Mouse (Mus musculus) bone marrow macrophage, adult 2 months (primary cell): ENCODE measurements around the gene Dupd1. TPM values are rescaled to one million over a fixed set of nuclear protein-coding genes. Genes with fewer than 3 reads are reported as not detected.

Experiments used
- H3K27ac ChIP-seq: 2 replicates; pipeline ENCODE4 v1.5.1; 2012; ENCODE audit warnings: low read depth, low read length; ENCODE audit not compliant: insufficient read depth
- H3K4me1 ChIP-seq: 2 replicates; pipeline ENCODE4 v1.6.1; 2012; ENCODE audit warnings: low read length; ENCODE audit not compliant: control insufficient read depth, insufficient read depth
- H3K4me3 ChIP-seq: 2 replicates; pipeline ENCODE4 v1.5.1; 2012; ENCODE audit warnings: mild to moderate bottlenecking, low read length, moderate library complexity; ENCODE audit not compliant: insufficient read depth
- CTCF ChIP-seq: IDR thresholded peaks from 2 replicates; pipeline ENCODE4 v1.5.1; 2012; ENCODE audit warnings: low read depth, mild to moderate bottlenecking, low read length, moderate library complexity
- POLR2A ChIP-seq: IDR thresholded peaks from 2 replicates; pipeline ENCODE4 v1.6.1; 2012; ENCODE audit warnings: mild to moderate bottlenecking, low read depth, low read length, borderline replicate concordance
- polyA plus RNA-seq: library from polyadenylated mRNA; stranded (reverse); fragments of >200 nt; gene quantifications from 2 replicates; pipeline ENCODE4 v1.2.4, GENCODE M21; 2012; ENCODE audit not compliant: missing spikeins, insufficient read depth, insufficient read length

The Dupd1 gene
- polyA plus RNA-seq = not detected in 2 replicates

- Histone ChIP-seq H3K4me1 (no peaks in the 10 kb centered on the region), H3K4me3 (no peak within 1 kb of the TSS), H3K27ac (no peak within 1 kb of the TSS)
- no peak for TF ChIP-seq CTCF
- TF ChIP-seq POLR2A = no peak
Observed at GRCm38 (mm10) chr14:21714486-21714885, at the start of gene Dupd1. TSS of gene Dupd1 (minus strand) at chr14:21714576.

GRCm38 (mm10) chr14:21763736-21764135 is 49.4 kb upstream of the Dupd1 start:
- no peak for TF ChIP-seq POLR2A
- no peak for TF ChIP-seq CTCF
- H3K27ac ChIP-seq = no peak overlapping the region
- H3K4me3 ChIP-seq = no peak overlapping the region
- peaks cover 21% of the 10 kb centered on the region for H3K4me1 ChIP-seq

- Histone ChIP-seq H3K4me3 (no peak overlapping the region), H3K4me1 (peaks cover 24% of the 10 kb centered on the region), H3K27ac (no peak overlapping the region)
- TF ChIP-seq POLR2A (no peak), CTCF (no peak)
Observed at GRCm38 (mm10) chr14:21761560-21761959, 47.2 kb upstream of the Dupd1 start.

GRCm38 (mm10) chr14:21753367-21753766 is 39.0 kb upstream of the Dupd1 start:
- Histone ChIP-seq H3K4me1 (peaks cover 40% of the 10 kb centered on the region), H3K27ac (no peak overlapping the region), H3K4me3 (no peak overlapping the region)
- TF ChIP-seq POLR2A = no peak
- TF ChIP-seq CTCF = no peak

DNA sequence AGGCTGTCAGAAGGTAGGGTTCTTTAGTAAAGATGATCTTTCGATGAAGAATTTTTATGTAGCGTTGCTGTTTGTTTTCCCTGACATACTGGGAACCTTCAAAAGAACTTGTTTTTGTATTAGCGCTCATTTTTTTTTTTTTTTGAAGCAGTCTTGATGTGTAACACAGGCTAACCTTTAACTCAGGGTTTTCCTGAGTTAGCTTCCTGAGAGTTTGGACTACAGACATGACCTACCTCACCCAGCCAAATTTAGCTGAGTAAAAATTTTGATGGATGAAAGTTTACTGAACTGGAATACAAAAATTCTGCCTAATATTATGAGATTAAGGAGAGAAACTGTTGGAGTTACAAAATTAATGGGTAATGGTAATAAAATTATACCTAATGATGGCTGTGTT is 38.0 kb upstream of the Dupd1 start:
- no peak for TF ChIP-seq POLR2A
- TF ChIP-seq CTCF = no peak
- H3K4me3 ChIP-seq = no peak overlapping the region
- no peak overlapping the region for H3K27ac ChIP-seq
- peaks cover 43% of the 10 kb centered on the region for H3K4me1 ChIP-seq

GRCm38 (mm10) chr14:21750881-21751542 is 36.6 kb upstream of the Dupd1 start, which contains the start of gene Dusp13:
TSS of gene Dusp13 (minus strand) at chr14:21751181.
- H3K4me1 ChIP-seq = peaks cover 52% of the 10 kb centered on the region
- H3K27ac ChIP-seq = peak within 1 kb of the TSS; percentile 63
- TF ChIP-seq CTCF (no peak), POLR2A (no peak)
- peak within 1 kb of the TSS; percentile 81 for H3K4me3 ChIP-seq

DNA sequence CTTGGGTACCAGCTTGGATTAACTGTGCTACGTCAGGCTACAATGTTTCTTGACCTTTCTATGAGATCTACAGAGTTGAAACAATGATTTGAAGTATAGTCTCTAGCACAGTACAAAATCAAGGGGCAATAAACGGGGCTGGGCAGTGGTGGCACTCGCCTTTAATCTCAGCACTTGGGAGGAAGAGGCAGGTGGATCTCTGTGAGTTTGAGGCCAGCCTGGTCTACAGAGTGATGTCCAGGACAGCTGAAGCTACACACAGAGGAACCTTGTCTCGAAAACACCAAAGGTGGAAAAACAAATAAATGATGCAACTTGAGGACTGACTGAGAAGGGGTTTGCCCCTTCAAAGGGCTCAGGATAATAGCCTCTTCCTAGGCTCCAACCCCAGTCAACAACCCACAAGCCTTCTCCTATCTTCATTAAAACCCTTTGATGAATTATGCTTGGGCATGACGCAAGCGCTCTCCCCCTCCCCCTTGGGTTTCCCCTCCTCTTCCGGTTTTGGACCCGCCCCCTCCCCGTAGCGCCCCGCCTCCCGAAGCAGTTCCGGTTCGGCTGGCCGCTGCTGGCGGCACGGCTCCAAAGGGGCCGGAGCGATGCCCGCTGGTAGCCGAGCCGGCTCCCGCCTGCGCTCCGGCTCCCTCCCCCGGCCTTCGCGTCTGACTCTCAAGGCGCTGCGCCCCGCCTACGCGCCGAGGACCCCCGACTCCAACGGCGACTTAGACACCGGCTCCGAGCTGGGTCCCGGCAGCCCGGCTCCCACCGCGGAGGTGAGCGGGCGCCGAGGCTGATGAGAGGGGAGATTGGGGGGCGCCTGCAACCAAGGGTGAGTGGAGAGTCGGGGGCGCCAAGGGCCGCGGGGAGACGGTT is 35.9 kb upstream of the Dupd1 start, which contains the start of gene Samd8:
Gene Samd8 (plus strand): TSS at position 524 of the 873 bp plus-strand sequence.
- Histone ChIP-seq H3K27ac (peak within 1 kb of the TSS; percentile 63), H3K4me1 (peaks cover 50% of the 10 kb centered on the region), H3K4me3 (peak within 1 kb of the TSS; percentile 81)
- TF ChIP-seq CTCF = no peak
- peak; percentile 14; the same call in 1 of the 2 replicates for TF ChIP-seq POLR2A

GRCm38 (mm10) chr14:21748142-21748870 is 33.9 kb upstream of the Dupd1 start:
- Histone ChIP-seq H3K27ac (no peak overlapping the region), H3K4me3 (no peak overlapping the region), H3K4me1 (peaks cover 48% of the 10 kb centered on the region)
- TF ChIP-seq POLR2A (no peak), CTCF (peak; percentile 90)

GRCm38 (mm10) chr14:21747436-21748141 is 33.2 kb upstream of the Dupd1 start:
- H3K4me3 ChIP-seq = no peak overlapping the region

DNA sequence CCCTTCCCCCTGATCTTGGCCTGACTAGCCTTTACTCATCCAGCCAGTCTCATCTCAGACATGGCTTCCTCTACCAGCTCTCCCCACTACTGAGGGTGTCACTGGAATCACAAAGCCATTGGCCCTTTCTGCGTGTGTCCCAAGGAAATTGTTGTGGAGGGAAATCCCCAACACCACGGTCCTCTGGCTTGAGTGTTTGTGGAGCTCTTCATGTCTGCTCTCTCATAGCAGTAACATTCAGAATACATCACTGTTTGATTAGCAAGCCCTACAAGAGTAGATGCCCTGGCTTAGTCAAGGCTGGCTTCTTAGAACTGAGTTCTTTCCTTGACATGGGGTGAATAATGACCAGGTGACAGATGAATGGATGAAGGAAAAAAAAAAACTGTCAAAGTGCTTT is 32.5 kb upstream of the Dupd1 start:
- TF ChIP-seq CTCF = no peak
- no peak for TF ChIP-seq POLR2A
- H3K4me1 ChIP-seq = peaks cover 46% of the 10 kb centered on the region
- H3K27ac ChIP-seq = no peak overlapping the region
- no peak overlapping the region for H3K4me3 ChIP-seq

More at GRCm38 (mm10) chr14:21747436-21748141, 33.2 kb upstream of the Dupd1 start:
- no peak overlapping the region for H3K27ac ChIP-seq
- peaks cover 46% of the 10 kb centered on the region for H3K4me1 ChIP-seq
- TF ChIP-seq CTCF (no peak), POLR2A (no peak)
